Mouse (Mus musculus): Measurements from ENCODE around the gene Astn1.

DNA sequence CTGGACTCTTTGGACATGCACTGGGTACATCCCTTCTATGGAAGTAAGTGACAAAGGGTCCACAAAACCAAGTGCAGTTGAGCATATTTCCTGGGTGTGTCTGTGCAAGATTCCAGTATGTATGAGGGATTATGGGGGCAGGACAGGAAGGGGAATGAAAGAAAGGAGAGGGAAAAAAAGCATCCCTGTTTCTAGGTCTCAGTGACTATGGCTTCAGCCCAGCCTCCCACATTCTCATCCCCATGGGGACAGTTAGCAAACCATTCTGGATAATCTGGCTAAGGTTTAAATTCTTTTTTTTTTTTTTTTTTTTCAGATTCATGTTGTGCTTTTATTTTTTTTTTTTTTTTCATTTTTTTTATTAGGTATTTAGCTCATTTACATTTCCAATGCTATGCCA lies 280.2 kb downstream of the Astn1 start:
- no peak for TF ChIP-seq CTCF (IDR thresholded peaks at IDR 0.05; ENCODE audit: borderline replicate concordance, insufficient read depth, low read length)
- no peak for TF ChIP-seq POLR2A (IDR thresholded peaks at IDR 0.05; ENCODE audit: low read depth, low read length)
